Mouse (Mus musculus) ES-Bruce4 (cell line): ENCODE measurements at regions not wholly inside any gene's neighbourhood (a gene's known extent, or its start where the extent isn't known, plus 50 kb on each side); places are given as distances from the start of the nearest gene placed in this dataset.

Experiments
- H3K27ac ChIP-seq: 2 replicates; pipeline ENCODE4 v1.5.1; 2012; ENCODE audit warnings: low read length, inconsistent platforms; ENCODE audit not compliant: insufficient read depth
- H3K27me3 ChIP-seq: 2 replicates; pipeline ENCODE4 v1.6.1; 2012; ENCODE audit warnings: mild to moderate bottlenecking, low read length, inconsistent platforms; ENCODE audit not compliant: control insufficient read depth, poor library complexity, insufficient read depth, severe bottlenecking
- H3K36me3 ChIP-seq: 2 replicates; pipeline ENCODE4 v1.6.1; 2012; ENCODE audit warnings: inconsistent platforms, mild to moderate bottlenecking, low read length, moderate library complexity; ENCODE audit not compliant: control insufficient read depth, poor library complexity, insufficient read depth, severe bottlenecking
- H3K4me1 ChIP-seq: one replicate; pipeline ENCODE4 v1.8.1; 2011; ENCODE audit warnings: low read length; ENCODE audit not compliant: control insufficient read depth, insufficient read depth
- H3K4me3 ChIP-seq: 2 replicates; pipeline ENCODE4 v1.5.1; 2011; ENCODE audit warnings: low read depth, mild to moderate bottlenecking, low read length
- H3K9ac ChIP-seq: 2 replicates; pipeline ENCODE4 v1.6.1; 2012; ENCODE audit warnings: low read depth, mild to moderate bottlenecking, inconsistent platforms; ENCODE audit not compliant: poor library complexity, severe bottlenecking
- H3K9me3 ChIP-seq: replicated peaks from 2 replicates; pipeline ENCODE4 v1.6.1; 2012; ENCODE audit warnings: mild to moderate bottlenecking, low read length, inconsistent platforms; ENCODE audit not compliant: control insufficient read depth, poor library complexity, insufficient read depth, severe bottlenecking
- CTCF ChIP-seq: IDR thresholded peaks from one replicate; pipeline ENCODE4 v1.8.1; 2011; ENCODE audit warnings: low read depth, low read length
- EP300 ChIP-seq: IDR thresholded peaks from 2 replicates; pipeline ENCODE4 v1.6.1; 2011; ENCODE audit warnings: low read depth, low read length; ENCODE audit not compliant: insufficient read depth
- POLR2A ChIP-seq: IDR thresholded peaks from one replicate; pipeline ENCODE4 v1.8.1; 2011; ENCODE audit warnings: low read length; ENCODE audit not compliant: insufficient read depth

- Histone ChIP-seq H3K9ac (no peak overlapping the region), H3K27ac (no peak overlapping the region), H3K36me3 (no peaks in the 10 kb centered on the region), H3K4me3 (no peak overlapping the region), H3K27me3 (no peaks in the 10 kb centered on the region), H3K9me3 (no peaks in the 10 kb centered on the region), H3K4me1 (no peaks in the 10 kb centered on the region)
- TF ChIP-seq CTCF (no peak), POLR2A (no peak), EP300 (no peak)
These were observed 123.5 kb upstream of the Pik3r1 start for GRCm38 (mm10) chr13:101891473-101891872.

- Histone ChIP-seq H3K27ac (no peak overlapping the region), H3K9me3 (no peaks in the 10 kb centered on the region), H3K36me3 (no peaks in the 10 kb centered on the region), H3K4me1 (no peaks in the 10 kb centered on the region), H3K4me3 (no peak overlapping the region), H3K9ac (no peak overlapping the region), H3K27me3 (no peaks in the 10 kb centered on the region)
- no peak for TF ChIP-seq EP300
- TF ChIP-seq POLR2A = no peak
- TF ChIP-seq CTCF = no peak
These were observed 125.1 kb upstream of the Pik3r1 start for GRCm38 (mm10) chr13:101893035-101893600.

GRCm38 (mm10) chr13:101895161-101895560 is 127.1 kb upstream of the Pik3r1 start:
- Histone ChIP-seq H3K36me3 (no peaks in the 10 kb centered on the region), H3K27ac (no peak overlapping the region), H3K27me3 (no peaks in the 10 kb centered on the region), H3K4me1 (no peaks in the 10 kb centered on the region), H3K4me3 (no peak overlapping the region), H3K9me3 (no peaks in the 10 kb centered on the region), H3K9ac (no peak overlapping the region)
- no peak for TF ChIP-seq CTCF
- TF ChIP-seq EP300 = no peak
- TF ChIP-seq POLR2A = no peak

- Histone ChIP-seq H3K36me3 (no peaks in the 10 kb centered on the region), H3K27me3 (no peaks in the 10 kb centered on the region), H3K4me3 (no peak overlapping the region), H3K9me3 (no peaks in the 10 kb centered on the region), H3K4me1 (no peaks in the 10 kb centered on the region), H3K27ac (no peak overlapping the region), H3K9ac (no peak overlapping the region)
- TF ChIP-seq CTCF = no peak
- no peak for TF ChIP-seq EP300
- TF ChIP-seq POLR2A = no peak
These were observed 127.7 kb upstream of the Pik3r1 start for GRCm38 (mm10) chr13:101895686-101896085.

GRCm38 (mm10) chr13:101896946-101897345 is 128.9 kb upstream of the Pik3r1 start:
- Histone ChIP-seq H3K9me3 (no peaks in the 10 kb centered on the region), H3K36me3 (no peaks in the 10 kb centered on the region), H3K27me3 (no peaks in the 10 kb centered on the region), H3K4me3 (no peak overlapping the region), H3K27ac (no peak overlapping the region), H3K4me1 (no peaks in the 10 kb centered on the region), H3K9ac (no peak overlapping the region)
- TF ChIP-seq POLR2A = no peak
- no peak for TF ChIP-seq EP300
- TF ChIP-seq CTCF = no peak

- TF ChIP-seq EP300 (no peak), CTCF (no peak), POLR2A (no peak)
- no peaks in the 10 kb centered on the region for H3K36me3 ChIP-seq
- H3K4me3 ChIP-seq = no peak overlapping the region
- H3K27me3 ChIP-seq = no peaks in the 10 kb centered on the region
- H3K27ac ChIP-seq = no peak overlapping the region
- no peaks in the 10 kb centered on the region for H3K9me3 ChIP-seq
- H3K4me1 ChIP-seq = no peaks in the 10 kb centered on the region
- no peak overlapping the region for H3K9ac ChIP-seq
These were observed 134.2 kb upstream of the Pik3r1 start for GRCm38 (mm10) chr13:101902213-101902612.
